Mouse (Mus musculus): ENCODE data around the gene Dnah17. TPM values are rescaled to one million over a fixed set of nuclear protein-coding genes. Genes with fewer than 3 reads are reported as not detected.

Gene Dnah17
- polyA plus RNA-seq, 1 experiment from 2014 or later = 0.20 TPM

DNA sequence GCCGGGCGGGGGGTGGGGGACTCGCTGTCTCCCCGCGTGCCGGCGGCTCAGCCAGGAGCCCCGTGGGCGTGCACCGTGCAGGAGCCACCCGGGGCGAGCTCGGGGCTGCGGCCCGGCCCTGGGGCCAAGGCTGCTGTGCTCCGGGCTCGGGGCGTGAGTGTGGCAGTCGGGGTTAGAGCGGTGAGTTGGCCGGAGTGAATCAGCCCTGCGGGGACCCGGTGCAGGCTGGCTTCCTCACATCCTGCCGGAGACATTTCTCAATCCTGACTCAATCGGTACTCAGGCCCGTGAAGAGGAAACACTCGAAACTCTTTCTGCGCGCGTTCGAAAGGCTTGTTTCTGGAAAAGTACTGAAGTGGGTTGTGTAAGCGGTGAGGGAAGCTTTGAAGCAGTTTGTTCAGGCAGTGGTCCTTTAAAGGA is 143.4 kb downstream of the Dnah17 start:
- peak overlapping the region; percentile 57 for H3K4me2 ChIP-seq (ENCODE audit: low read length)
- H3K9ac ChIP-seq (ENCODE audit: low read depth, low read length) = peak overlapping the region; percentile 96
- under 1% methylated on average over 27 of the region's 32 CpGs for whole genome bisulfite sequencing
- peak overlapping the region; percentile 96 for H3K4me3 ChIP-seq (ENCODE audit: low read depth, low read length)
- H3K27me3 ChIP-seq (ENCODE audit: control insufficient read depth, insufficient read depth, low read depth, low read length) = no peaks in the 10 kb centered on the region; the same call in 1 of the 2 replicates
- peaks cover 24% of the 10 kb centered on the region for H3K4me1 ChIP-seq (ENCODE audit: control insufficient read depth, insufficient read depth, low read length)
- ATAC-seq = peak; percentile 78
- peak overlapping the region; percentile 93 for H3K27ac ChIP-seq (ENCODE audit: low read length)
- H3K36me3 ChIP-seq (ENCODE audit: control insufficient read depth, insufficient read depth, low read length) = no peaks in the 10 kb centered on the region
- no peaks in the 10 kb centered on the region for H3K9me3 ChIP-seq (replicated peaks; ENCODE audit: control insufficient read depth, low read length, poor library complexity, severe bottlenecking)

DNA sequence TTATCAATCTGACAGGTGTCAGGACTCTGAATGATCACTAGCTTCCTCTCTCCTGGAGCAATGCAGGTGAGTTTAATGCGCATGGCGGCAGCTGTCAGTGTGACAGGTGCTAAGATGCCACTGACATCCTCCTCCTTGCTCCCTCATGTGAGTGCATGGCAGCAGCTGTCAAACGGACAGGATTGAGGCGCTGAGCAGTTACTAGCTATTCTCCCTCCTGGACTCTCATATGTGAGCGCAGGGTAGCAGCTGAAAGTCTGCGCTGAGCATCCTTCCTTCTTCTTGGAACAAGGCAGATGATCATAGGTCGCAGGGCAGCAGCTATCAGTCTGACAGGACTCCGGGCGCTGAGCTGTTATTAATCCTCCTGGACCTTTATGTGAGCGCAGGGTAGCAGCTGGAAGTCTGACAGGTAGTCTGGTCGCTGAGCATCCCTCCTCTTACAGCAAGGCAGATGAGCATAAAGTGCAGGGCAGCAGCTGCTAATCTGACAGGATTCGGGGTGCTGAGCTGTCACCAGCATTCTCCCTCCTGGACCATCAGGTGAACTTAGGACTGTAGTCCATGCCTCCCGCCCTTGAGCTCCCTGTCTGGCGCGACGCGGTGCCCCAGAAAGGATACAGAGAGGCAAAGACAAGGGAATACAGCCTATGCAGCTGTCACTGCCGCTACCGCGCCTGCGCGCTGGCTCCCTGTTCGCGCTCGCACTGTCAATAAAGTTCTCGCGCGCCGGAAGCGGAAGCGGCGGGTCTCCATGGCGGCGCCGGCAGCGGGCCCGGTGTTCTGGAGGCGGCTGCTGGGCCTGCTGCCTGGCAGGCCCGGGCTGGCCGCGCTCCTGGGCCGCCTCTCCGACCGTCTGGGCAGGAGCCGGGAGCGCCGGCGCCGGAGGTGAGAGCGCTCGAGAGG is 144.1 kb downstream of the Dnah17 start, which contains the start of gene Pgs1:
TSS of gene Pgs1 (plus strand) at position 167 of the 906 bp plus-strand sequence.
- Histone ChIP-seq H3K4me2 (ENCODE audit: low read length) (peak within 1 kb of the TSS; percentile 86), H3K27ac (ENCODE audit: low read length) (peak within 1 kb of the TSS; percentile 93), H3K4me3 (ENCODE audit: low read depth, low read length) (peak within 1 kb of the TSS; percentile 96), H3K9ac (ENCODE audit: low read depth, low read length) (peak within 1 kb of the TSS; percentile 96), H3K36me3 (ENCODE audit: control insufficient read depth, insufficient read depth, low read length) (no peaks in the 10 kb centered on the region), H3K9me3 (replicated peaks; ENCODE audit: control insufficient read depth, low read length, poor library complexity, severe bottlenecking) (no peaks in the 10 kb centered on the region), H3K4me1 (ENCODE audit: control insufficient read depth, insufficient read depth, low read length) (peaks cover 24% of the 10 kb centered on the region), H3K27me3 (ENCODE audit: control insufficient read depth, insufficient read depth, low read depth, low read length) (no peaks in the 10 kb centered on the region; the same call in 1 of the 2 replicates)
- 7% methylated on average over 44 of the region's 51 CpGs for WGBS
- ATAC-seq = peak; percentile 93

GRCm38 (mm10) chr11:117983770-117984169 is 146.7 kb downstream of the Dnah17 start:
- H3K9ac ChIP-seq (ENCODE audit: low read depth, low read length) = no peak overlapping the region

DNA sequence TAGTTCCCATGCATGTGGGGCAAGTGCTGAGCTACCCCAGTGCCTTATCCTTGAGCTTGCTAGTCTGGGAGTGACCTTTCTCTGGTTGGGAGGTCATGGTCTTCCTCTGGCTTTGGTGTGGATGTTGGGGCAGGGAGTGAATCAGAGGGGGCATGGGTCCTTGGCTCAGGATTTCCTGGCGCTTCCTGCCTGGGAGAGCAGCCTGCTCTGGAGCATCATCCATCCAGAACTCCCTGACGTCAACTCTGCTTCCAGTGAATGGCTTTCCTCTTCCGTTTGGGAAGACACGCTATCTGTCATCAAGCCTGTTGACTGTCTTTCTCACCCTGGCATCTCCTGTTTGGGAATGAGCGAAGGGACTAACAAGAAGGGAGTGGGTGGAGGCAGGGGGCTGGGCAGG is 148.0 kb downstream of the Dnah17 start:
- Histone ChIP-seq H3K27me3 (ENCODE audit: control insufficient read depth, insufficient read depth, low read depth, low read length) (no peaks in the 10 kb centered on the region; the same call in 1 of the 2 replicates), H3K9me3 (replicated peaks; ENCODE audit: control insufficient read depth, low read length, poor library complexity, severe bottlenecking) (no peaks in the 10 kb centered on the region), H3K9ac (ENCODE audit: low read depth, low read length) (no peak overlapping the region), H3K4me2 (ENCODE audit: low read length) (no peak overlapping the region), H3K36me3 (ENCODE audit: control insufficient read depth, insufficient read depth, low read length) (no peaks in the 10 kb centered on the region), H3K27ac (ENCODE audit: low read length) (no peak overlapping the region), H3K4me3 (ENCODE audit: low read depth, low read length) (no peak overlapping the region), H3K4me1 (ENCODE audit: control insufficient read depth, insufficient read depth, low read length) (peaks cover 6% of the 10 kb centered on the region)
- ATAC-seq = no peak
- WGBS = 83% methylated on average over 5 of the region's 5 CpGs

More at GRCm38 (mm10) chr11:117983770-117984169, 146.7 kb downstream of the Dnah17 start:
- H3K36me3 ChIP-seq (ENCODE audit: control insufficient read depth, insufficient read depth, low read length) = no peaks in the 10 kb centered on the region
- H3K27me3 ChIP-seq (ENCODE audit: control insufficient read depth, insufficient read depth, low read depth, low read length) = no peaks in the 10 kb centered on the region; the same call in 1 of the 2 replicates
- 69% methylated on average over 7 of the region's 7 CpGs for WGBS
- ATAC-seq = no peak
- H3K4me1 ChIP-seq (ENCODE audit: control insufficient read depth, insufficient read depth, low read length) = peaks cover 17% of the 10 kb centered on the region
- no peak overlapping the region for H3K4me3 ChIP-seq (ENCODE audit: low read depth, low read length)
- H3K27ac ChIP-seq (ENCODE audit: low read length) = no peak overlapping the region
- no peak overlapping the region for H3K4me2 ChIP-seq (ENCODE audit: low read length)
- H3K9me3 ChIP-seq (replicated peaks; ENCODE audit: control insufficient read depth, low read length, poor library complexity, severe bottlenecking) = no peaks in the 10 kb centered on the region

DNA sequence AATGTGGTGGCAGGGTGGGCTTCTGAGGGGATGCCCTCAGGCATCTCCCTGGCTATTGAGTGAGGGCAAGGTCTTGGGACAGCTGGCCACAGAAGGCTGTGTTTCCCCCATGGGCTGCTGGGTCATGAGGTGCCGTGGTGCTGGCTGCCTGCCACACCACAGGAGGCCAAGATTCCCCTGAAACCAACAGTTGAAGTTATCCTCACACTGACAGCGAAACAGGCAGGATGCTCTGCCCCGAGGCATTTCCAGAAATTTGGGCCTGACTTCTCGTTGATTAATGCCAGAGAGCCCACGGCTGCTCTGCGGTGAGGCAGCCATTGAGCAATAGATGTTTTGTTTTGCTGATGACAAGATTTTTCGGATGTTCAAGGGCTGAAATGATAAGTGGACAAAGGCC is 151.0 kb downstream of the Dnah17 start:
- no peak for ATAC-seq
- H3K4me3 ChIP-seq (ENCODE audit: low read depth, low read length) = no peak overlapping the region
- no peaks in the 10 kb centered on the region for H3K36me3 ChIP-seq (ENCODE audit: control insufficient read depth, insufficient read depth, low read length)
- 66% methylated on average over 7 of the region's 7 CpGs for WGBS
- H3K9ac ChIP-seq (ENCODE audit: low read depth, low read length) = no peak overlapping the region
- no peak overlapping the region for H3K27ac ChIP-seq (ENCODE audit: low read length)
- H3K27me3 ChIP-seq (ENCODE audit: control insufficient read depth, insufficient read depth, low read depth, low read length) = no peaks in the 10 kb centered on the region; the same call in 1 of the 2 replicates
- peaks cover 6% of the 10 kb centered on the region; the same call in 1 of the 2 replicates for H3K4me1 ChIP-seq (ENCODE audit: control insufficient read depth, insufficient read depth, low read length)
- H3K9me3 ChIP-seq (replicated peaks; ENCODE audit: control insufficient read depth, low read length, poor library complexity, severe bottlenecking) = no peaks in the 10 kb centered on the region
- no peak overlapping the region for H3K4me2 ChIP-seq (ENCODE audit: low read length)

- H3K9ac ChIP-seq (ENCODE audit: low read depth, low read length) = no peak overlapping the region
- 59% methylated on average over 4 of the region's 5 CpGs for WGBS
- no peak for ATAC-seq
- H3K4me2 ChIP-seq (ENCODE audit: low read length) = no peak overlapping the region
- H3K27me3 ChIP-seq (ENCODE audit: control insufficient read depth, insufficient read depth, low read depth, low read length) = no peaks in the 10 kb centered on the region
- H3K27ac ChIP-seq (ENCODE audit: low read length) = no peak overlapping the region
- no peaks in the 10 kb centered on the region for H3K9me3 ChIP-seq (replicated peaks; ENCODE audit: control insufficient read depth, low read length, poor library complexity, severe bottlenecking)
- peaks cover 6% of the 10 kb centered on the region; the same call in 1 of the 2 replicates for H3K4me1 ChIP-seq (ENCODE audit: control insufficient read depth, insufficient read depth, low read length)
- H3K4me3 ChIP-seq (ENCODE audit: low read depth, low read length) = no peak overlapping the region
- no peaks in the 10 kb centered on the region for H3K36me3 ChIP-seq (ENCODE audit: control insufficient read depth, insufficient read depth, low read length)
Observed at GRCm38 (mm10) chr11:117977694-117978360, 152.6 kb downstream of the Dnah17 start.

GRCm38 (mm10) chr11:117976081-117976582 is 154.3 kb downstream of the Dnah17 start:
- Histone ChIP-seq H3K9ac (ENCODE audit: low read depth, low read length) (no peak overlapping the region), H3K27ac (ENCODE audit: low read length) (no peak overlapping the region), H3K27me3 (ENCODE audit: control insufficient read depth, insufficient read depth, low read depth, low read length) (no peaks in the 10 kb centered on the region), H3K4me1 (ENCODE audit: control insufficient read depth, insufficient read depth, low read length) (peaks cover 6% of the 10 kb centered on the region; the same call in 1 of the 2 replicates), H3K36me3 (ENCODE audit: control insufficient read depth, insufficient read depth, low read length) (no peaks in the 10 kb centered on the region), H3K4me2 (ENCODE audit: low read length) (no peak overlapping the region), H3K9me3 (replicated peaks; ENCODE audit: control insufficient read depth, low read length, poor library complexity, severe bottlenecking) (no peaks in the 10 kb centered on the region), H3K4me3 (ENCODE audit: low read depth, low read length) (no peak overlapping the region)
- 5% methylated on average over 8 of the region's 8 CpGs for WGBS
- ATAC-seq = 0 out of 2 replicates have a peak, but pooled peaks have one; percentile 32

DNA sequence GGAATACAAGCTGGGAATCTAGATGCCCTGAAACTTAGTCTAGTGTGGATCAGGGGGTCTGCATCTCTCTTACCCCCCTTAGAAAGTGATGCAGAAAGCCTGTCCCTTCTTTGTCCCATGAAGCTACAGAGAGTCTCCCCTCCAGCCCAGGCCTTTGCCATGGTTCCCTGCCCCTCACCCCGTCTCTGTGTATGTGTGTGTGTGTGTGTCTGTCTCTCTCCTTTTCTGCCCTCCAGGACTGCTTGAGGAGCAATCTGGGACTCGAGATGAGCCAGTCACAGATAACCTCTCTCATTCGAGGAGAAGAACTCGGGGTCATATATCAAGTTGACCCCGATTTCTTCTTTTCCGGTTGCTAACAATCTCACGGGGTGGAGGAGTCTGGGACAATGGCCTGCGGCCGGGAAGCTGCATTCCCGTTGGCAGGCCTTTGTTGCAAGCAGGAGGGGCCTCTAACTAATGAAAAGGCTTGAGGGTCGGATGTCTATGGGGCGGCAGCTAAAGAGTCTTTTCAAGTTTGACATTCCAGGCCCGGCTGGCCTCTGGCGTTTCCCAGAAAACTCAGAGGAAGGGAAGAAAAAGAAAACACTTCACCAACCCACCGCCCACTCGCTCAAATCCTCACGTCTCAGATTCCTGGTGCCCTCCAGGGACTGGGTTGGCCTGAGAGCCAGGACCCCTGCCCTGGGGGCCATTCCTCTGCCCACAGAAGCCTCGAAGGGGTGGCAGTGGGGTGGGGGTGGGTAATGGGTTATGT is 155.0 kb downstream of the Dnah17 start:
- 4% methylated on average over 18 of the region's 18 CpGs for WGBS
- peaks cover 6% of the 10 kb centered on the region; the same call in 1 of the 2 replicates for H3K4me1 ChIP-seq (ENCODE audit: control insufficient read depth, insufficient read depth, low read length)
- no peaks in the 10 kb centered on the region for H3K36me3 ChIP-seq (ENCODE audit: control insufficient read depth, insufficient read depth, low read length)
- H3K4me3 ChIP-seq (ENCODE audit: low read depth, low read length) = no peak overlapping the region
- no peaks in the 10 kb centered on the region for H3K9me3 ChIP-seq (replicated peaks; ENCODE audit: control insufficient read depth, low read length, poor library complexity, severe bottlenecking)
- H3K4me2 ChIP-seq (ENCODE audit: low read length) = no peak overlapping the region
- H3K27ac ChIP-seq (ENCODE audit: low read length) = no peak overlapping the region; the same call in 1 of the 2 replicates
- H3K27me3 ChIP-seq (ENCODE audit: control insufficient read depth, insufficient read depth, low read depth, low read length) = no peaks in the 10 kb centered on the region
- no peak for ATAC-seq
- no peak overlapping the region for H3K9ac ChIP-seq (ENCODE audit: low read depth, low read length)
